Mouse (Mus musculus): ENCODE results near the gene Colq. TPM values are rescaled to one million over a fixed set of nuclear protein-coding genes. Genes with fewer than 3 reads are reported as not detected.

Colq gene
- polyA plus RNA-seq, 1 experiment = 55.3 TPM

GRCm38 (mm10) chr14:31564452-31565179, 26.5 kb downstream of the Colq start:
- TF ChIP-seq CTCF (IDR thresholded peaks at IDR 0.05; ENCODE audit: insufficient read depth, low read length) (no peak), POLR2A (IDR thresholded peaks at IDR 0.05; ENCODE audit: borderline replicate concordance, extremely low read depth, low read depth, low read length) (no peak)
- no peak overlapping the region for H3K4me3 ChIP-seq (replicated peaks; ENCODE audit: extremely low read depth, low read depth, low read length)
- peak; percentile 32 for DNase-seq
- WGBS = 31% methylated on average over 6 of the region's 6 CpGs
- no peaks in the 10 kb centered on the region for H3K4me1 ChIP-seq (ENCODE audit: control insufficient read depth, insufficient read depth, low read length)

- WGBS = 23% methylated on average over 5 of the region's 5 CpGs
- TF ChIP-seq CTCF (IDR thresholded peaks at IDR 0.05; ENCODE audit: insufficient read depth, low read length) = no peak
- TF ChIP-seq POLR2A (IDR thresholded peaks at IDR 0.05; ENCODE audit: borderline replicate concordance, extremely low read depth, low read depth, low read length) = no peak
- Histone ChIP-seq H3K4me3 (replicated peaks; ENCODE audit: extremely low read depth, low read depth, low read length) (no peak overlapping the region), H3K4me1 (ENCODE audit: control insufficient read depth, insufficient read depth, low read length) (no peaks in the 10 kb centered on the region)
- DNase-seq = no peak
Observed at GRCm38 (mm10) chr14:31560886-31561285, 30.3 kb downstream of the Colq start.

GRCm38 (mm10) chr14:31559216-31559615, 31.9 kb downstream of the Colq start:
- H3K4me3 ChIP-seq (replicated peaks; ENCODE audit: extremely low read depth, low read depth, low read length) = no peak overlapping the region
- WGBS = 36% methylated on average over 5 of the region's 5 CpGs
- no peak for TF ChIP-seq POLR2A (IDR thresholded peaks at IDR 0.05; ENCODE audit: borderline replicate concordance, extremely low read depth, low read depth, low read length)
- TF ChIP-seq CTCF (IDR thresholded peaks at IDR 0.05; ENCODE audit: insufficient read depth, low read length) = no peak
- peak; percentile 14 for DNase-seq
- H3K4me1 ChIP-seq (ENCODE audit: control insufficient read depth, insufficient read depth, low read length) = no peaks in the 10 kb centered on the region

- no peak overlapping the region for H3K4me3 ChIP-seq (replicated peaks; ENCODE audit: extremely low read depth, low read depth, low read length)
- no peaks in the 10 kb centered on the region for H3K4me1 ChIP-seq (ENCODE audit: control insufficient read depth, insufficient read depth, low read length)
- WGBS = 66% methylated on average over 9 of the region's 9 CpGs
- no peak for DNase-seq
- TF ChIP-seq CTCF (IDR thresholded peaks at IDR 0.05; ENCODE audit: insufficient read depth, low read length) = no peak
- no peak for TF ChIP-seq POLR2A (IDR thresholded peaks at IDR 0.05; ENCODE audit: borderline replicate concordance, extremely low read depth, low read depth, low read length)
Observed at GRCm38 (mm10) chr14:31557784-31558183, 33.4 kb downstream of the Colq start.

- H3K4me1 ChIP-seq (ENCODE audit: control insufficient read depth, insufficient read depth, low read length) = no peaks in the 10 kb centered on the region
- DNase-seq = no peak
- WGBS = 81% methylated on average over 8 of the region's 8 CpGs
- H3K4me3 ChIP-seq (replicated peaks; ENCODE audit: extremely low read depth, low read depth, low read length) = no peak overlapping the region
- TF ChIP-seq POLR2A (IDR thresholded peaks at IDR 0.05; ENCODE audit: borderline replicate concordance, extremely low read depth, low read depth, low read length) (no peak), CTCF (IDR thresholded peaks at IDR 0.05; ENCODE audit: insufficient read depth, low read length) (no peak)
Observed at GRCm38 (mm10) chr14:31557273-31557672, 33.9 kb downstream of the Colq start.

- 79% methylated on average over 9 of the region's 9 CpGs for WGBS
- TF ChIP-seq POLR2A (IDR thresholded peaks at IDR 0.05; ENCODE audit: borderline replicate concordance, extremely low read depth, low read depth, low read length) (no peak), CTCF (IDR thresholded peaks at IDR 0.05; ENCODE audit: insufficient read depth, low read length) (no peak)
- no peak for DNase-seq
- Histone ChIP-seq H3K4me3 (replicated peaks; ENCODE audit: extremely low read depth, low read depth, low read length) (no peak overlapping the region), H3K4me1 (ENCODE audit: control insufficient read depth, insufficient read depth, low read length) (no peaks in the 10 kb centered on the region)
Observed at GRCm38 (mm10) chr14:31556526-31557260, 34.5 kb downstream of the Colq start.

- 43% methylated on average over 14 of the region's 14 CpGs for WGBS
- H3K4me3 ChIP-seq (replicated peaks; ENCODE audit: extremely low read depth, low read depth, low read length) = no peak overlapping the region
- DNase-seq = no peak
- no peaks in the 10 kb centered on the region for H3K4me1 ChIP-seq (ENCODE audit: control insufficient read depth, insufficient read depth, low read length)
- no peak for TF ChIP-seq POLR2A (IDR thresholded peaks at IDR 0.05; ENCODE audit: borderline replicate concordance, extremely low read depth, low read depth, low read length)
- no peak for TF ChIP-seq CTCF (IDR thresholded peaks at IDR 0.05; ENCODE audit: insufficient read depth, low read length)
Observed at GRCm38 (mm10) chr14:31555963-31556434, 35.1 kb downstream of the Colq start.

GRCm38 (mm10) chr14:31555021-31555420, 36.1 kb downstream of the Colq start:
- no peak overlapping the region for H3K4me3 ChIP-seq (replicated peaks; ENCODE audit: extremely low read depth, low read depth, low read length)
- no peaks in the 10 kb centered on the region for H3K4me1 ChIP-seq (ENCODE audit: control insufficient read depth, insufficient read depth, low read length)
- DNase-seq = no peak
- TF ChIP-seq CTCF (IDR thresholded peaks at IDR 0.05; ENCODE audit: insufficient read depth, low read length) (no peak), POLR2A (IDR thresholded peaks at IDR 0.05; ENCODE audit: borderline replicate concordance, extremely low read depth, low read depth, low read length) (no peak)
- 89% methylated on average over 7 of the region's 7 CpGs for whole genome bisulfite sequencing

GRCm38 (mm10) chr14:31543885-31544442, 47.2 kb downstream of the Colq start:
- H3K4me3 ChIP-seq (replicated peaks; ENCODE audit: extremely low read depth, low read depth, low read length) = no peak overlapping the region
- TF ChIP-seq CTCF (IDR thresholded peaks at IDR 0.05; ENCODE audit: insufficient read depth, low read length) (no peak), POLR2A (IDR thresholded peaks at IDR 0.05; ENCODE audit: borderline replicate concordance, extremely low read depth, low read depth, low read length) (no peak)
- no peak for DNase-seq
- WGBS = 71% methylated on average over 11 of the region's 11 CpGs
- H3K4me1 ChIP-seq (ENCODE audit: control insufficient read depth, insufficient read depth, low read length) = no peaks in the 10 kb centered on the region

Data from lung, adult 2 months (tissue).